Mouse (Mus musculus) hindbrain, embryonic 14.5 days (tissue): ENCODE measurements at regions not wholly inside any gene's neighbourhood (a gene's known extent, or its start where the extent isn't known, plus 50 kb on each side); places are given as distances from the start of the nearest gene placed in this dataset.

Source experiments
- ATAC-seq: fragments of 200-750 bp; cut with Nextera tagmentation; 2 replicates; pipeline ENCODE4 v1.8.0; 2017; ENCODE audit warnings: moderate number of reproducible peaks, mild to moderate bottlenecking, moderate TSS enrichment, moderate library complexity; ENCODE audit not compliant: low FRiP score
- DNase-seq: peaks from one replicate; pipeline ENCODE4 v3.0.0-alpha.2; 2015; ENCODE audit warnings: low spot score
- H3K27ac ChIP-seq: fragments of 300-500 bp; sonication (generic); 2 replicates; pipeline ENCODE4 v1.5.1; 2014; ENCODE audit warnings: mild to moderate bottlenecking, moderate library complexity
- H3K27me3 ChIP-seq: fragments of 300-500 bp; sonication (generic); 2 replicates; pipeline ENCODE4 v1.6.1; 2014; ENCODE audit warnings: mild to moderate bottlenecking, low read length, mixed read lengths; ENCODE audit not compliant: control insufficient read depth, insufficient read depth
- H3K36me3 ChIP-seq: fragments of 300-500 bp; sonication (generic); replicated peaks from 2 replicates; pipeline ENCODE4 v1.6.1; 2014; ENCODE audit not compliant: control insufficient read depth, insufficient read depth
- H3K4me1 ChIP-seq: fragments of 300-500 bp; sonication (generic); replicated peaks from 2 replicates; pipeline ENCODE4 v1.6.1; 2014; ENCODE audit warnings: antibody characterized with exemption, low read length, mixed read lengths; ENCODE audit not compliant: control insufficient read depth, insufficient read depth
- H3K4me2 ChIP-seq: fragments of 300-500 bp; sonication (generic); replicated peaks from 2 replicates; pipeline ENCODE4 v1.6.1; 2014; ENCODE audit warnings: mild to moderate bottlenecking, moderate library complexity
- H3K4me3 ChIP-seq: fragments of 300-500 bp; sonication (generic); replicated peaks from 2 replicates; pipeline ENCODE4 v1.5.1; 2014; ENCODE audit warnings: mild to moderate bottlenecking, low read length
- H3K9ac ChIP-seq: fragments of 300-500 bp; sonication (generic); 2 replicates; pipeline ENCODE4 v1.6.1; 2014
- H3K9me3 ChIP-seq: fragments of 300-500 bp; sonication (generic); 2 replicates; pipeline ENCODE4 v1.6.1; 2016; ENCODE audit warnings: low read length; ENCODE audit not compliant: control insufficient read depth
- WGBS: fragments of 180-500 bp; shearing (Covaris S2); extraction: QIAGEN DNeasy Blood & Tissue Kit; methylation state at CpG from one replicate; pipeline ENCODE4 v1.1.7; 2014; 5-methylcytosine and 5-hydroxymethylcytosine counted together

DNA sequence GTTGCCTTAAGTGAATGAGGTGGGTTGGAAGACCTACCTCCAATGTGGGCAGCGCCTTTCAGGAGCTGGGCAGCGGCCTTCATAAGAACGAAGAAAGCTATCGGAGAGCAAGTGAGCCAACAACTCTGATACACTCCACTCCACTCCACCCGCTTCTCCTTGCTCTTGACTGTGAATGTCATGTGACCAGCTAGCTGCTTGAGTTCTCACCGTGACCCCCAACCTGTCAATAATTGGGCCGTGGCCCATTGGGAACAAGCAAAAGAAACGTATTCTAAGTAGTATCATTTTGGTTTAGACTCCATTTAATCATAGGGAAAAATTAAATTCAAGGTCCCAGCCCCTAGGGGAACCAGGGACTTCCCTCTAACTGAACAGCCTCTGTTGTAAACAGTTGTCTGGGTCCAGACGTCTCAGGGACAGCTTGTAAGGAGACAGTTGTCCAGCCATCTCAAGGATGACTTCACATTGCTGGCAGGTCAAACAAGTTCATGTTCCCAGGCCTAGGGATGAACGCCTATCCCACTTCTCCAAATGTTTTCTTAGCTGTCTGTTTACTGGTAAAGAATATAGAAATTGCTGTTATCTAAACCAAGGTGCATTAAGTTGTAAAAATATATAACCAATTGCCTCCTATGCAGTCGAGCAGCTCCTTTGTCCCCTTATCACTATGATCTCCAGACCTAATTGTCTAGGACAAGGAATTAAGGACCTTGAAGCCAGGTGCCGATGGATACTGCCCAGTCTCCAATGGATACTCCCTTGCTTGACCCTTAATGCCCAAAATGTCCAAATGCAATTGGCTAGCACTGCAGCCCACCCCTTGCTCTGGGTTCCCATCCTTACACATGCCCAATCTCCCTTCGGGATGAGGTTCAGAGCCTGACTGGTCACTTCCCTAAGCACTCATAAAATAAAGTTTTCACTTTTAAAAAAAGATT is 67.1 kb upstream of the Cpm start:
- Histone ChIP-seq H3K4me2 (no peak overlapping the region), H3K27me3 (no peaks in the 10 kb centered on the region), H3K4me3 (no peak overlapping the region), H3K9me3 (no peaks in the 10 kb centered on the region; the same call in 1 of the 2 replicates), H3K4me1 (no peaks in the 10 kb centered on the region; the same call in 1 of the 2 replicates), H3K36me3 (no peaks in the 10 kb centered on the region), H3K27ac (no peak overlapping the region), H3K9ac (no peak overlapping the region)
- ATAC-seq (no peak), DNase-seq (no peak)
- WGBS = 86% methylated on average over 13 of the region's 13 CpGs

DNA sequence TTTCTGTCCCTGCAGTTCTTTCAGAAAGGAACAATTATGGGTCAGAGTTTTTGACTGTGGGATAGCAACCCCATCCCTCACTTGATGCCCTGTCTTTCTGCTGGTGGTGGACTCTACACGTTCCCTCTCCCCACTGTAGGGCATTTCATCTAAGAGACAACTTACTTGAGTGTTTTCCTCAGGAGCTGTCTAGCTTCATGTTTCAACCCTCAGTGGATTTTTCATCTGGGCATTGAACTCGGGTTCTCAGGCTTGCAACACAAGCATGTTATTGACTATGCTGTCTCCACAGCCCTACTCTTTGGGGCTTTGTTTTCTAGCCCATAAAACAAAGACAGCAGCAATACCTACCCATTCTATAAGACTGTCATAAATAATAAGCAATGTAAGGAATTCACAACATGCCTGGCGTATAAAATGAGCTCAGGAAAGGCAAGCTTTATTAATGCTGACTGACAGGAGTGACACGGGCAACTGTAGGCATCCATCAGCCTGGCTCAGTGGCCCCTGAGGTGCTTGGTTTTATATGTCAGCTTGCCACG is 68.0 kb upstream of the Cpm start:
- 79% methylated on average over 5 of the region's 5 CpGs for WGBS
- no peak for ATAC-seq
- Histone ChIP-seq H3K36me3 (no peaks in the 10 kb centered on the region), H3K27me3 (no peaks in the 10 kb centered on the region), H3K9ac (no peak overlapping the region), H3K4me2 (no peak overlapping the region), H3K4me1 (no peaks in the 10 kb centered on the region; the same call in 1 of the 2 replicates), H3K4me3 (no peak overlapping the region), H3K9me3 (no peaks in the 10 kb centered on the region; the same call in 1 of the 2 replicates), H3K27ac (no peak overlapping the region)
- DNase-seq = no peak

DNA sequence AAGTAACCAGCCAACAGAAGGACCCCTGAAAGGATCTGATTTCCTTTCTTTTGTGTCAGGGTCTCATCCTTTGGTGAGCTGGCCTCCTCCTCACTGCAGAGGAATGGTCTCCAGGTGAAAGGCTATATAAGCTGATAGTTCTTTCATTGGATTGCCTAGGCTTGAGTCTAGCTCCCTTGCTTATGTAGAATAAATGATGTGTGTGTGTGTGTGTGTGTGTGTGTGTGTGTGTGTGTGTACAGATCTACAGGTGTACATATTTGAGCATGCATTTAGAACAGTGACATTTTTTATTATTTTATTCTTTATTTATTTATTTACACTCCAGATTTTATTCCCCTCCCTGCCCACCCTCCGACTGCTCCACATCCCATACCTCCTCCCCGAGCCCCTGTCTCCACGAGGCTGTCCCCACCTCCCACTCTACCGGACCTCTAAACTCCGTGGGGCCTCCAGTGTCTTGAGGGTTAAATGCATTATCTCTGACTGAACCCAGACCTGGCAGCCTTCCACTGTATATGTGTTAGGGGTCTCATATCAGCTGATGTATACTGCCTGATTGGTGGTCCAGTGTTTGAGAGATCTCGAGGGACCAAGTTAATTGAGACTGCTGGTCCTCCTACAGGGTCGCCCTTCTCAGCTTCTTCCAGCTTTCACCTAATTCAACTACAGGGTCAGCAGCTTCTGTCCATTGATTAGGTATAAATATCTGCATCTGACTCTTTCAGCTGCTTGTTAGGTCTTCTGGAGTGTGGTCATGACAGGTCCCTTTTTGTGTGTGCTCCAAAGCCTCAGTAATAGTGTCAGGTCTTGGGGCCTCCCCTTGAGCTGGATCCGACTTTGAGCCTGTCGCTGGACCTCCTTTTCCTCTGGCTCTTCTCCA is 68.7 kb upstream of the Cpm start:
- H3K4me2 ChIP-seq = no peak overlapping the region
- no peak for ATAC-seq
- WGBS = 72% methylated on average over 9 of the region's 9 CpGs

DNA sequence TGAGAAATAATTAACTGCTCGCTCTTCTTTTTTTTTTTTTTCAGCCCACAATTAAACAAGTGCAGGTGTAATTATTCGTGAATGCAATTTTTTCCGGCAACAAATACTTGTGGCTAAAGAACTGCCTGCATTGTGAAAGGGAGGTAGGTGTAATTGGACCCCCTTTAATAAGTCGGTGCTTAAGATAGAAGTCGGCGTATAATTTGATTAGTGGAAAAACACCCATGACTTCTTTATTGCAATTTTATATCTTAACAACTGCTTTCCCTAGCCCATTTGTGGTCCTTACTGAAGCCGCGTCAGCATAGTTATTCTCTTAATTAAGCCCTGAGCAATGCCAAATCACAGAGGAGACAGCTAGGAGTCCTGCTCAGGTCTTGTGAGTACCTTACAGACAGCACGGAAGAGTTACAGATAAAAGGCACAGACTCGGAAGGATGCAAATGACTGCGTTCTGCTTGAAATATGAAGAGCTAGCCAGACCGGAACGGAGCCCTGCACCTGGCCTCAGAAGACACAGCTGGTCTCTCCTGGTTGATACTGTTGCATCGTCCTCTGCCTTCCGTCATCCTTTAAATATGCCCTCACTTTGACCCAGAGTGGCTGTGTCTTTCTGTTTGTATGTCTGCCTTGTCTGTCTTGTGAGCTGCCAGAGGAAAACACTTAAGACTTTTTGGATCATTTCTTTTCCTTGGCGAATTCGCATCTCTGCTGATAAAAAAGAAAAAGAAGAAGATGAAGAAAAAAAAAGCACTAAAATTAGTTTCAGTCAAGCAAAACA is 69.5 kb upstream of the Cpm start:
- no peak for DNase-seq
- 0 out of 2 replicates have a peak overlapping the region, but pooled peaks have one; percentile 3 for H3K4me2 ChIP-seq
- WGBS = 46% methylated on average over 17 of the region's 17 CpGs

More for the DNA sequence above, 68.7 kb upstream of the Cpm start:
- Histone ChIP-seq H3K4me3 (no peak overlapping the region), H3K27ac (no peak overlapping the region), H3K4me1 (no peaks in the 10 kb centered on the region; the same call in 1 of the 2 replicates), H3K36me3 (no peaks in the 10 kb centered on the region), H3K27me3 (no peaks in the 10 kb centered on the region), H3K9me3 (no peaks in the 10 kb centered on the region), H3K9ac (no peak overlapping the region)
- DNase-seq = no peak

DNA sequence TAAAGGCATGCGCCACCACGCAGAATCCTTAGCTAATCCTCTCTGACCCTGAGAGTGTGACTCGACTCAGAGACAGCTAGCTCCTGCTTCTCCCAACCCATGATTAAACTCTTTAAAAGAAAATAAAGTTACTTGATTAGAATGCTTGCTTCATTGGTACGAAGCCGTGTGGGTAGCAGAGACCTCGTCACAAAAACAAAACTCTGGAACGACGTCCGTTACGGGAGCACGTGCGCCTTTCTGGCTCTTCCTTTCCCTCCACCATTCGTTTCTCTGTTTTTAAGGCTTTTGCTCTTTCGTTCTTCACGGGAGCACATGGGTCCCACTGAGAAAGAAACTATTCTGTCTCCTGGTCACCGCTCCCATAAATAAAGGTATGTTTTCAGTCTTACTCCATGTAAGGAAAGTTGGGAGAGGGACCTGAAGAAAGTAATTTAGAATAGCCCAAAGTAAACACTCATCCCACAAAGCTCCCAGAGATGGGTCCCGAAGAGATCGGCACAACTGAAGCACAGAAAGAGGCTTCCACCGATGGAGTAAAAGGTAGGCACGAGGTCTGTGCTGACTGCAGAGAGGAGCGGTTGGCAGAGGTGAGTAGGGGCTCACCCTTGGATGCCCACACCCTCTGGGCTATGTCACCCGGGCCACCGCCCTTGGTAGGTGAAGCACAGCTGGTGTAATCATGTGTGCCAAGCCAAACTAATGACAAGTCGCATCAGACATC is 70.2 kb upstream of the Cpm start:
- no peaks in the 10 kb centered on the region for H3K9me3 ChIP-seq
- no peaks in the 10 kb centered on the region for H3K27me3 ChIP-seq
- H3K4me3 ChIP-seq = no peak overlapping the region
- DNase-seq (no peak), ATAC-seq (no peak)
- no peak overlapping the region for H3K27ac ChIP-seq
- no peak overlapping the region for H3K9ac ChIP-seq
- no peak overlapping the region for H3K4me2 ChIP-seq
- no peaks in the 10 kb centered on the region for H3K36me3 ChIP-seq
- 86% methylated on average over 24 of the region's 24 CpGs for WGBS
- H3K4me1 ChIP-seq = no peaks in the 10 kb centered on the region; the same call in 1 of the 2 replicates

More for the DNA sequence above, 69.5 kb upstream of the Cpm start:
- no peaks in the 10 kb centered on the region for H3K9me3 ChIP-seq
- ATAC-seq = no peak
- H3K4me1 ChIP-seq = no peaks in the 10 kb centered on the region; the same call in 1 of the 2 replicates
- H3K9ac ChIP-seq = no peak overlapping the region
- no peaks in the 10 kb centered on the region for H3K36me3 ChIP-seq
- no peak overlapping the region for H3K27ac ChIP-seq
- no peaks in the 10 kb centered on the region for H3K27me3 ChIP-seq
- H3K4me3 ChIP-seq = no peak overlapping the region

DNA sequence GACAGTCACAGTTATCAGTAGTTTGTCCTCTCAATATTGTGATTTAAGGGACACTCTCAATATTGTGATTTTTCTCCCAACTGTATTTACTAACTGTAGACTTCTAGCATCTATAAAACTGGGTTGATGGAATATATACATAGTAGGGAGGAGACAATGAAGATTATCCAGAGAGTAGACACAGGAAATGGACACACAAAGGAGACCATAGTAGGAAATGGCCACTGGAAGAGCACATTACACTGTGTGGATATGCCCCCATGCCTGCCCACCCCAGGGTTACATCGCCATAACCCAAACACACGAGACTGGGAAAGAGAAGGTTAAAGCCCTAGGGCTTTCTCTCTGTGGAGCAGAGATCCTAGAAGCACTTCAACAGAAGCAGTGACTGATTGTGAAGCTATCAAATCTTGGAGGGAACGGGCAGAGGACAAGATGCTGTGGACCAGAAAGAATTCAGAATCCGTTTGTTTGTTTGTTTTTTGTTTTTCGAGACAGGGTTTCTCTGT is 71.0 kb upstream of the Cpm start:
- H3K27ac ChIP-seq = no peak overlapping the region
- no peak overlapping the region for H3K9ac ChIP-seq
- no peaks in the 10 kb centered on the region; the same call in 1 of the 2 replicates for H3K4me1 ChIP-seq
- no peaks in the 10 kb centered on the region for H3K27me3 ChIP-seq
- no peak overlapping the region for H3K4me3 ChIP-seq
- H3K9me3 ChIP-seq = no peaks in the 10 kb centered on the region
- no peaks in the 10 kb centered on the region for H3K36me3 ChIP-seq
- WGBS = 89% methylated on average over 5 of the region's 5 CpGs
- ATAC-seq (no peak), DNase-seq (no peak)
- H3K4me2 ChIP-seq = no peak overlapping the region

DNA sequence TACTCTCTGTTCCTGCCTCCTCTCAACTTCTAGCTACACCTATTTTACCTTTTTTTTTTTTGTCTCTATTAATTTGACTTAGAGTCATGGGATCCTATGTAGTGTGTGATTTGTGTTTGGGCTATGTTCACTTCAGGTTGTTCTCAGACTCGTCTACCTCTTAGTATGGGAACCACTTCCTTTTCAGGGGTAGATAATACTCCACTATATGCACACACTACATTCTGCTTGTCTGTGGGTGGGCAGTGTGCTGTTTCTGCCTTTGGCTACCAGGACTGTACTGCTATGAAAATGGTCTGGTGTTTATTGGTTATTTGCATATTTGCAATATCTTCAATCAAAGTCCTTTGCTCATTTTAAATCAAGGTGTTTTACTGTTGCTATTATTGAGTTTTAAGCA is 71.6 kb upstream of the Cpm start:
- no peak overlapping the region for H3K4me3 ChIP-seq
- no peaks in the 10 kb centered on the region; the same call in 1 of the 2 replicates for H3K4me1 ChIP-seq
- H3K36me3 ChIP-seq = no peaks in the 10 kb centered on the region
- ATAC-seq (no peak), DNase-seq (no peak)
- H3K27me3 ChIP-seq = no peaks in the 10 kb centered on the region
- H3K9me3 ChIP-seq = no peaks in the 10 kb centered on the region
- no peak overlapping the region for H3K4me2 ChIP-seq
- 97% methylated on average over 1 of the region's 1 CpGs for WGBS
- H3K9ac ChIP-seq = no peak overlapping the region
- no peak overlapping the region for H3K27ac ChIP-seq
